8 mouse cellular contexts compared by ENCODE assay signal in the genomic region with DNA sequence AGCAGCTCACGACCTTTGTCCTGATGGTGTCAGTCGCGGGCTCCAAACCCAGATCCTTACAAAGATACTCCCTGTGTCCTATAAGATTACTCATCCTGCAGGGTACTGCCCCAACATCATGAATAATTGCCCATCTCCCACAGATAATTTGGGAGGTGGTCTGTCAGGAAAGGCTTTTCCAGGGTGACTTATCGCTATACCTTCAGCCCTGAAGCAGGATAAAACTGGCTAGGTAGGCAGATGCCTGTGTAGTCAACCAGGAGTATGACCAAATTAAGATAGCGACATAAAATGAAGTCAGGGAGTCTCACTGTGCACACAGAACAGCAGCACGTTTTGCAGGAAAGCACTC. TPM values are rescaled to one million over a fixed set of nuclear protein-coding genes. Genes with fewer than 3 reads are reported as not detected.
DNase-seq lines count a peak whose midpoint lies in the region; ATAC-seq and TF ChIP-seq lines count a peak whose summit lies in the region.

No protein-coding gene starts in this region.

- peaks cover 4% of the 10 kb centered on the region; the same call in 1 of the 2 replicates for H3K9me3 ChIP-seq in megakaryocyte, embryonic 14.5 days
- no peaks in the 10 kb centered on the region for H3K9me3 ChIP-seq in limb, embryonic 14.5 days (ENCODE audit: control insufficient read depth, low read length)
- H3K9me3 ChIP-seq in stomach, embryonic 15.5 days = no peaks in the 10 kb centered on the region

- peaks cover 29% of the 10 kb centered on the region for H3K36me3 ChIP-seq in megakaryocyte, embryonic 14.5 days (replicated peaks; ENCODE audit: low read length)
- H3K36me3 ChIP-seq in limb, embryonic 14.5 days (ENCODE audit: control insufficient read depth, insufficient read depth, low read length) = peaks cover 29% of the 10 kb centered on the region
- H3K36me3 ChIP-seq in stomach, embryonic 15.5 days = peaks cover 9% of the 10 kb centered on the region; the same call in 1 of the 2 replicates

- peak overlapping the region; percentile 70 for H3K4me2 ChIP-seq in limb, embryonic 14.5 days (replicated peaks; ENCODE audit: low read depth, low read length, severe bottlenecking)
- peak overlapping the region; percentile 89 for H3K4me2 ChIP-seq in stomach, embryonic 15.5 days

- TF ChIP-seq CTCF in cerebellum, adult 2 months (IDR thresholded peaks at IDR 0.05; ENCODE audit: borderline replicate concordance, insufficient read depth, low read depth, low read length) = no peak

- peaks cover 16% of the 10 kb centered on the region for H3K4me1 ChIP-seq in cerebellum, adult 2 months (ENCODE audit: control insufficient read depth, insufficient read depth, low read length)
- H3K4me1 ChIP-seq in megakaryocyte, embryonic 14.5 days = peaks cover 42% of the 10 kb centered on the region
- peaks cover 12% of the 10 kb centered on the region for H3K4me1 ChIP-seq in limb, embryonic 14.5 days (ENCODE audit: control insufficient read depth, insufficient read depth, low read length)
- H3K4me1 ChIP-seq in stomach, embryonic 15.5 days = peaks cover 17% of the 10 kb centered on the region

- H3K4me3 ChIP-seq in cerebellum, adult 2 months (replicated peaks; ENCODE audit: insufficient read depth, low read depth, low read length) = peak overlapping the region; percentile 88
- H3K4me3 ChIP-seq in megakaryocyte, embryonic 14.5 days (replicated peaks) = peak overlapping the region; percentile 99
- peak overlapping the region; percentile 84 for H3K4me3 ChIP-seq in limb, embryonic 14.5 days (replicated peaks; ENCODE audit: low read length)
- peak overlapping the region; percentile 97 for H3K4me3 ChIP-seq in stomach, embryonic 15.5 days (replicated peaks)

- no peak for TF ChIP-seq POLR2A in cerebellum, adult 2 months (IDR thresholded peaks at IDR 0.05; ENCODE audit: borderline replicate concordance, insufficient read depth, low read length)
- no peak for TF ChIP-seq POLR2A in limb, embryonic 14.5 days (IDR thresholded peaks at IDR 0.05; ENCODE audit: borderline replicate concordance, extremely low read depth, insufficient read depth, insufficient read length)

- H3K27ac ChIP-seq in cerebellum, adult 2 months (ENCODE audit: insufficient read depth, low read length) = peak overlapping the region; percentile 67
- peak overlapping the region; percentile 67; the same call in 1 of the 2 replicates for H3K27ac ChIP-seq in limb, embryonic 14.5 days (replicated peaks; ENCODE audit: low read depth, low read length)
- H3K27ac ChIP-seq in stomach, embryonic 15.5 days = peak overlapping the region; percentile 95; the same call in 1 of the 2 replicates

- H3K9ac ChIP-seq in limb, embryonic 14.5 days (ENCODE audit: low read depth, low read length, severe bottlenecking) = peak overlapping the region; percentile 94
- peak overlapping the region; percentile 90 for H3K9ac ChIP-seq in stomach, embryonic 15.5 days

- ATAC-seq in megakaryocyte, adult 5-6 weeks (ENCODE audit: poor library complexity, severe bottlenecking) = no peak
- ATAC-seq in limb, embryonic 14.5 days (ENCODE audit: low FRiP score, low read depth) = no peak; the same call in 1 of the 2 replicates
- ATAC-seq in stomach, embryonic 15.5 days (ENCODE audit: insufficient read depth, low FRiP score, low read depth) = no peak

- WGBS in cerebellum, adult 2 months = 5% methylated on average over 6 of the region's 6 CpGs
- 23% methylated on average over 6 of the region's 6 CpGs for WGBS in limb, embryonic 14.5 days
- WGBS in stomach, embryonic 15.5 days = 10% methylated on average over 6 of the region's 6 CpGs

- no peaks in the 10 kb centered on the region for H3K27me3 ChIP-seq in cerebellum, adult 2 months (ENCODE audit: control insufficient read depth, insufficient read depth, low read length)
- H3K27me3 ChIP-seq in megakaryocyte, embryonic 14.5 days (replicated peaks) = peaks cover 13% of the 10 kb centered on the region
- H3K27me3 ChIP-seq in limb, embryonic 14.5 days (ENCODE audit: control insufficient read depth, insufficient read depth, low read length) = no peaks in the 10 kb centered on the region
- H3K27me3 ChIP-seq in stomach, embryonic 15.5 days (replicated peaks) = no peaks in the 10 kb centered on the region

- no peak for DNase-seq in cerebellum, adult 2 months
- DNase-seq in cerebellum, adult 11-12 months = no peak
- DNase-seq in limb, embryonic 14.5 days (ENCODE audit: low spot score) = no peak
- no peak for DNase-seq in thymus, postnatal 0 days (ENCODE audit: low spot score)
- DNase-seq in cerebellum, adult 9-10 months = no peak

RNA-seq across cellular contexts. Expression of a gene that starts 0.3 kb away (rescaled TPM):
- 578 and 589 TPM in 2 replicates for polyA plus RNA-seq in cerebellum, adult 2 months (2012; rRNA removed)
- polyA plus RNA-seq in megakaryocyte, embryonic 14.5 days (2012; ENCODE audit: insufficient read depth, low replicate concordance) = 271 and 450 TPM in 2 replicates
- 42.6 and 42.9 TPM in 2 replicates for total RNA-seq in megakaryocyte, adult 5-6 weeks (2015)
- total RNA-seq in megakaryocyte, adult 5-6 weeks (2017) = 49.7 and 61.7 TPM in 2 replicates
- polyA plus RNA-seq in limb, embryonic 14.5 days (2012; rRNA removed) = 248 and 327 TPM in 2 replicates
- 284 and 312 TPM in 2 replicates for polyA plus RNA-seq in limb, embryonic 14.5 days (2014; fragmentation: Nextera tagmentation; extraction: Ambion mirVana)
- 229 and 235 TPM in 2 replicates for polyA plus RNA-seq in stomach, embryonic 15.5 days (2015; fragmentation: Nextera tagmentation; extraction: Ambion mirVana)
- 245 and 268 TPM in 2 replicates for polyA plus RNA-seq in thymus, postnatal 0 days (2015; fragmentation: Nextera tagmentation; extraction: Ambion mirVana)

RNA-seq across cellular contexts. Expression of a gene that starts 9.7 kb away (rescaled TPM):
- 154 and 186 TPM in 2 replicates for polyA plus RNA-seq in cerebellum, adult 2 months (2012; rRNA removed)
- polyA plus RNA-seq in megakaryocyte, embryonic 14.5 days (2012; ENCODE audit: insufficient read depth, low replicate concordance) = 5.3 and 6.7 TPM in 2 replicates
- 4.6 and 6.9 TPM in 2 replicates for total RNA-seq in megakaryocyte, adult 5-6 weeks (2015)
- 5.4 and 10.9 TPM in 2 replicates for total RNA-seq in megakaryocyte, adult 5-6 weeks (2017)
- polyA plus RNA-seq in limb, embryonic 14.5 days (2012; rRNA removed) = 81.5 and 90.3 TPM in 2 replicates
- polyA plus RNA-seq in limb, embryonic 14.5 days (2014; fragmentation: Nextera tagmentation; extraction: Ambion mirVana) = 14.6 and 19.3 TPM in 2 replicates
- polyA plus RNA-seq in stomach, embryonic 15.5 days (2015; fragmentation: Nextera tagmentation; extraction: Ambion mirVana) = 42.0 and 45.8 TPM in 2 replicates
- polyA plus RNA-seq in thymus, postnatal 0 days (2015; fragmentation: Nextera tagmentation; extraction: Ambion mirVana) = 50.8 and 57.5 TPM in 2 replicates

RNA-seq across cellular contexts. Expression of a gene that starts 15.4 kb away (rescaled TPM):
- polyA plus RNA-seq in cerebellum, adult 2 months (2012; rRNA removed) = 41.3 and 43.2 TPM in 2 replicates
- 16.9 TPM in 1 of 2 replicates, not detected in the other for polyA plus RNA-seq in megakaryocyte, embryonic 14.5 days (2012; ENCODE audit: insufficient read depth, low replicate concordance)
- total RNA-seq in megakaryocyte, adult 5-6 weeks (2015) = 20.6 and 24.9 TPM in 2 replicates
- total RNA-seq in megakaryocyte, adult 5-6 weeks (2017) = 267 and 273 TPM in 2 replicates
- 28.2 and 33.2 TPM in 2 replicates for polyA plus RNA-seq in limb, embryonic 14.5 days (2012; rRNA removed)
- polyA plus RNA-seq in limb, embryonic 14.5 days (2014; fragmentation: Nextera tagmentation; extraction: Ambion mirVana) = 25.4 and 26.0 TPM in 2 replicates
- 29.6 and 32.2 TPM in 2 replicates for polyA plus RNA-seq in stomach, embryonic 15.5 days (2015; fragmentation: Nextera tagmentation; extraction: Ambion mirVana)
- polyA plus RNA-seq in thymus, postnatal 0 days (2015; fragmentation: Nextera tagmentation; extraction: Ambion mirVana) = 52.3 and 52.8 TPM in 2 replicates

RNA-seq across cellular contexts. Expression of a gene that starts 15.4 kb away (rescaled TPM):
- polyA plus RNA-seq in cerebellum, adult 2 months (2012; rRNA removed) = 3.5 and 4.8 TPM in 2 replicates
- polyA plus RNA-seq in megakaryocyte, embryonic 14.5 days (2012; ENCODE audit: insufficient read depth, low replicate concordance) = 11.3 and 13.8 TPM in 2 replicates
- total RNA-seq in megakaryocyte, adult 5-6 weeks (2015) = not detected in 2 replicates
- 0.07 TPM in 1 of 2 replicates, not detected in the other for total RNA-seq in megakaryocyte, adult 5-6 weeks (2017)
- polyA plus RNA-seq in limb, embryonic 14.5 days (2012; rRNA removed) = 0.87 and 1.3 TPM in 2 replicates
- polyA plus RNA-seq in limb, embryonic 14.5 days (2014; fragmentation: Nextera tagmentation; extraction: Ambion mirVana) = 1.2 and 1.3 TPM in 2 replicates
- polyA plus RNA-seq in stomach, embryonic 15.5 days (2015; fragmentation: Nextera tagmentation; extraction: Ambion mirVana) = 0.19 and 0.28 TPM in 2 replicates
- polyA plus RNA-seq in thymus, postnatal 0 days (2015; fragmentation: Nextera tagmentation; extraction: Ambion mirVana) = 0.29 and 0.44 TPM in 2 replicates

RNA-seq across cellular contexts. Expression of a gene that starts 21.4 kb away (rescaled TPM):
- polyA plus RNA-seq in cerebellum, adult 2 months (2012; rRNA removed) = not detected in 2 replicates
- not detected in 2 replicates for polyA plus RNA-seq in megakaryocyte, embryonic 14.5 days (2012; ENCODE audit: insufficient read depth, low replicate concordance)
- 0.94 and 1.8 TPM in 2 replicates for total RNA-seq in megakaryocyte, adult 5-6 weeks (2015)
- total RNA-seq in megakaryocyte, adult 5-6 weeks (2017) = 1.2 and 2.8 TPM in 2 replicates
- polyA plus RNA-seq in limb, embryonic 14.5 days (2012; rRNA removed) = 0.04 and 0.05 TPM in 2 replicates
- not detected in 2 replicates for polyA plus RNA-seq in limb, embryonic 14.5 days (2014; fragmentation: Nextera tagmentation; extraction: Ambion mirVana)
- polyA plus RNA-seq in stomach, embryonic 15.5 days (2015; fragmentation: Nextera tagmentation; extraction: Ambion mirVana) = 0.59 and 0.95 TPM in 2 replicates
- 0.09 TPM in 1 of 2 replicates, not detected in the other for polyA plus RNA-seq in thymus, postnatal 0 days (2015; fragmentation: Nextera tagmentation; extraction: Ambion mirVana)
